Mouse (Mus musculus): ENCODE results near the gene Cd27.

GRCm38 (mm10) chr6:125215148-125215954, 21.5 kb downstream of the Cd27 start, which contains the start of gene Vamp1:
- TF ChIP-seq TAL1 (IDR thresholded peaks at IDR 0.05; ENCODE audit: low read length): no peak
- no peak for TF ChIP-seq ZC3H11A (IDR thresholded peaks at IDR 0.05; ENCODE audit: low read depth, low read length)
- peak; percentile 78 to 99 for TF ChIP-seq POLR2A (IDR thresholded peaks at IDR 0.05; ENCODE audit: control insufficient read depth in 1 of 2, insufficient read depth in 1 of 2, low read depth in 1 of 2, low read length in 2 of 2, poor library complexity in 1 of 2)
- no peak for TF ChIP-seq CTCF (IDR thresholded peaks at IDR 0.05 in 2 of 3, conservative IDR thresholded peaks at IDR 0.05 in 1 of 3; ENCODE audit: control insufficient read depth in 1 of 3, insufficient read depth in 1 of 3, low read depth in 2 of 3, low read length in 3 of 3, poor library complexity in 1 of 3, severe bottlenecking in 1 of 3)
- no peak for TF ChIP-seq RAD21 (IDR thresholded peaks at IDR 0.05; ENCODE audit: low read depth, low read length)
- no peak for TF ChIP-seq ZNF384 (IDR thresholded peaks at IDR 0.05; ENCODE audit: low read depth, low read length)

All from MEL (cell line).